Mouse (Mus musculus) WW6 (cell line): ENCODE measurements around the gene Col16a1.

ENCODE experiments used
- DNase-seq: peaks from one replicate; pipeline ENCODE4 v3.0.0-alpha.2; 2013; ENCODE audit warnings: low read depth, low spot score

Gene Col16a1

GRCm38 (mm10) chr4:130130641-130131350 lies 83.2 kb downstream of the Col16a1 start:
- DNase-seq, result no peak

GRCm38 (mm10) chr4:130131448-130132105 lies 83.9 kb downstream of the Col16a1 start:
- no peak for DNase-seq

- no peak for DNase-seq
Observed at GRCm38 (mm10) chr4:130133399-130133798, 85.8 kb downstream of the Col16a1 start.

GRCm38 (mm10) chr4:130138441-130139213 lies 91.0 kb downstream of the Col16a1 start:
- peak; percentile 66 for DNase-seq

- peak; percentile 26 for DNase-seq
Observed at GRCm38 (mm10) chr4:130139214-130139492, 91.5 kb downstream of the Col16a1 start, which contains the start of gene Hcrtr1. Gene Hcrtr1 (minus strand): TSS chr4:130139359.

- no peak for DNase-seq
Observed at GRCm38 (mm10) chr4:130140992-130141402, 93.4 kb downstream of the Col16a1 start.

- no peak for DNase-seq
Observed at GRCm38 (mm10) chr4:130141786-130142185, 94.1 kb downstream of the Col16a1 start.

- no peak for DNase-seq
Observed at GRCm38 (mm10) chr4:130148405-130148804, 100.8 kb downstream of the Col16a1 start.
